Mouse (Mus musculus) R1 (cell line): ENCODE measurements at regions not wholly inside any gene's neighbourhood (a gene's known extent, or its start where the extent isn't known, plus 50 kb on each side); places are given as distances from the start of the nearest gene placed in this dataset.

Experiments
- DNase-seq: peaks from one replicate; pipeline ENCODE4 v3.0.0-alpha.2; 2018; ENCODE audit warnings: low read depth, low spot score

GRCm38 (mm10) chr10:91447974-91448703 lies 267.0 kb upstream of the Tmpo start:
- peak; percentile 18 for DNase-seq

- no peak for DNase-seq
Measured at GRCm38 (mm10) chr10:91443321-91443720, 262.2 kb upstream of the Tmpo start.

GRCm38 (mm10) chr10:91440051-91440450 lies 258.9 kb upstream of the Tmpo start:
- DNase-seq = no peak

- no peak for DNase-seq
Measured at GRCm38 (mm10) chr10:91437917-91438316, 256.8 kb upstream of the Tmpo start.

- no peak for DNase-seq
Measured at GRCm38 (mm10) chr10:91436091-91436569, 255.0 kb upstream of the Tmpo start.

GRCm38 (mm10) chr10:91430281-91430680 lies 249.2 kb upstream of the Tmpo start:
- no peak for DNase-seq

- DNase-seq = peak; percentile 25
Measured at GRCm38 (mm10) chr10:91426584-91426983, 245.5 kb upstream of the Tmpo start.

GRCm38 (mm10) chr10:91425625-91426385 lies 244.7 kb upstream of the Tmpo start:
- DNase-seq = peak; percentile 98

GRCm38 (mm10) chr10:91424786-91425185 lies 243.7 kb upstream of the Tmpo start:
- peak; percentile 65 for DNase-seq

GRCm38 (mm10) chr10:91387255-91387654 lies 206.1 kb upstream of the Tmpo start:
- no peak for DNase-seq

- peak; percentile 40 for DNase-seq
Measured at GRCm38 (mm10) chr10:91384372-91384771, 203.3 kb upstream of the Tmpo start.

- DNase-seq = no peak
Measured at GRCm38 (mm10) chr10:91376683-91377082, 195.6 kb upstream of the Tmpo start.

- no peak for DNase-seq
Measured at GRCm38 (mm10) chr10:91367488-91367887, 186.4 kb upstream of the Tmpo start.

GRCm38 (mm10) chr10:91362587-91362986 lies 181.5 kb upstream of the Tmpo start:
- DNase-seq = peak; percentile 49

- no peak for DNase-seq
Measured at GRCm38 (mm10) chr10:91361621-91362020, 180.5 kb upstream of the Tmpo start.

GRCm38 (mm10) chr10:91345465-91345864 lies 164.3 kb upstream of the Tmpo start:
- peak; percentile 9 for DNase-seq

GRCm38 (mm10) chr10:91342083-91342482 lies 161.0 kb upstream of the Tmpo start:
- peak; percentile 22 for DNase-seq

GRCm38 (mm10) chr10:91339361-91339760 lies 158.2 kb upstream of the Tmpo start:
- DNase-seq = no peak

GRCm38 (mm10) chr10:91326661-91327312 lies 145.7 kb upstream of the Tmpo start:
- no peak for DNase-seq

- no peak for DNase-seq
Measured at GRCm38 (mm10) chr10:91326144-91326655, 145.1 kb upstream of the Tmpo start.

- no peak for DNase-seq
Measured at GRCm38 (mm10) chr10:91321226-91321625, 140.1 kb upstream of the Tmpo start.
